Mouse (Mus musculus) adrenal gland, postnatal 10 days (tissue): ENCODE results near the gene Rnf145. TPM values are rescaled to one million over a fixed set of nuclear protein-coding genes. Genes with fewer than 3 reads are reported as not detected.

Experiments used
- DNase-seq: peaks from one replicate; pipeline ENCODE4 v3.0.0; 2021; ENCODE audit warnings: mixed read lengths
- total RNA-seq, 2 experiments: library from RNA; stranded (reverse); gene quantifications; 2 replicates each; pipeline ENCODE4 v1.2.3; 2021

The Rnf145 gene
- total RNA-seq, 2 experiments from 2014 or later: 49.3 to 74.8 TPM

- no peak for DNase-seq
Observed at GRCm38 (mm10) chr11:44562389-44563135, 43.8 kb downstream of the Rnf145 start.

- no peak for DNase-seq
Observed at GRCm38 (mm10) chr11:44564245-44564864, 45.6 kb downstream of the Rnf145 start.

DNA sequence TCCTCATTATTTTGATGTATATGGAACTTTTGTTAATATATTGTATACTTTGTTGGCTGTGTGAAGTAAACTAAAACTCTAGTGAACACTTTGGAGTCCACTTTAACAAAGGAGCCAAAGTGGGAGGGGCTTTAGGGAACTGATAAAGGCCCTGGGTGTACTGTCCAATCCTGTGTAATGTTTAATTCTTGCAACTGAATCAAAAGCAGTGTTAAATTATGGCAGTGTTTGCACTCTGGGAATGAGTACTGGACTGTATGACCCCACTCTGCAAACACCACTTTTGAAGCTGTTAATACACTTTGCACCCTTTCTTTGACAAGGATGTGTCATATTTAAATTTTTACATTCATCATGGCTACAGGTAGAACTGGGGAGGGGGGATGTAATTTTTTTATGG, 46.2 kb downstream of the Rnf145 start:
- no peak for DNase-seq

DNA sequence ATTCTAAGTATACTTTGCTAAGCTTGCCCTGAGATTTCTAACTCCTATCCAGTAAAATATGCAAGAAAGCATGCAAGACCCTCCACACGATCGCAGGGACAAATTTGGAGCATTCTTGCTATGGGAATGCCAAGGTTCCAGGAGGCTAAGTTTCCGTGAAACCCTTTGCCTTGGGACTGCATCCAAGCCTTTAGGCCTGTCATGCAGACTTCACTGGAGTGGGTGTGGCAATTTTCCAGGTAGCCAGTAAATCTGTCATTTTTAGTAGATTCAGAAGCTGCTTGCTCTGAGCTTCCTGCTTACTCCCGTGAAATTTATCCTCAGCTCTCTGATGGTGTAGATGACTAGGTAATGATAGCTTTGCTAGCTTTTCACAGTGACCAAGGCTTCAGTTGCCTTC, 51.6 kb downstream of the Rnf145 start:
- DNase-seq: peak; percentile 44

- DNase-seq: no peak
Observed at GRCm38 (mm10) chr11:44572781-44573180, 54.0 kb downstream of the Rnf145 start.

DNA sequence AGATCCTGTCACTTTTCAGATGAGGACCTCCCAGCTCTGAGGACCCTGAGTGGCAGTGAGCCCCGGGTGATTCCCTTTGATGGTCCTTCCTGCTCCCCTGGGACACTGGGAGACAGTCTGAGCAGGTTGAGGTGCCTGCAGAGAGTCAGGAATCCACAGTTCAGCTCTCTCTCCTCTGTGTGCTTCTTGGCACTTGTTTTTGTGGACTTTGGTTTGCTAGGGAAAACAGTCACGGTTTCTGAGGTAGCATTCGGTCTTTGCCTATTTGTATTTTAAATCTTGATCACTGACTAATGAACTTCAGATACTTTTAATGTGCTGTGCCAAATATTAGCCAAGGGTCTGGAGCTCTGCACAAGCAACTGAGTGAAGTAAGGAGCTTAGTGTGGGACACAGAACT, 54.6 kb downstream of the Rnf145 start:
- DNase-seq: no peak

- no peak for DNase-seq
Observed at GRCm38 (mm10) chr11:44574391-44574790, 55.6 kb downstream of the Rnf145 start.

DNA sequence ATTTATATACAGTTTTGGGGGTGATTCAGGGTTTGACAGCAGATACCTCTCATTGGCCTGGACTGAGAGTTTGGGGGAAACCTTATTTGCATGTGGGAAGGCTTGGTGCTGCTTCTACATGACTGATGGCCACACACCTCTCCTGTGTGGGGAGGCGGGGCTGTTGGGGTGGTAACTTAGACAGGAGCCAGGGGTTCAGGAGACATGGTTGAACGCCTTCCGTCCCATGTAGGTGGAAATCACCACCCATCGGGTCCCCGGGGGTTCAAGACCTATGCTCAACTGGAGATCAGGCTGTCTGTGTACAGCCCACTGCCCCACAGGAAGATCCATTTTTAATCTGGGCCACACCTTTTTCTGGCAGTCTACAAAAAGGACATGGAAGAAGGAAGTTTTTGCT, 56.1 kb downstream of the Rnf145 start:
- no peak for DNase-seq

- DNase-seq: no peak
Observed at GRCm38 (mm10) chr11:44577911-44578310, 59.1 kb downstream of the Rnf145 start.

DNA sequence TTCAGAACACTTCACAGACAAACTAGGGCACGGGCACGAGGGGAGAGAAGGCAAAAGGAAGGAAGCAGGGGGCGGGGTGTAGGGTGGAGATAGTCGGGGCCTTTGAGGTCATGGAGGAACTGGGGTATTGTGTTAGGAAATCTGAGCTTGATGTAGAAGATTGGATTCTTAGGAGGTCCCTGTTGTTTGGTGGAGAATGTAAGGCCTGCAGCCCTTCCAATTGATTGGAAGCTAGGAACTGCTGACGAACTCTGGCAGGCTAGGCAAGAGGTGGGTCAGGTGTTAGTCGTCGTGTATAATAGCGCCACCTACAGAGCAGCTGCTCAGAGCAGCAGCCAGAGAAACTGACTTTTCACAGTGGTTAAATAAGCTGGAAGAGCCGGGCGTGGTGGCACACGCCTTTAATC, 62.5 kb downstream of the Rnf145 start:
- peak; percentile 60 for DNase-seq

DNA sequence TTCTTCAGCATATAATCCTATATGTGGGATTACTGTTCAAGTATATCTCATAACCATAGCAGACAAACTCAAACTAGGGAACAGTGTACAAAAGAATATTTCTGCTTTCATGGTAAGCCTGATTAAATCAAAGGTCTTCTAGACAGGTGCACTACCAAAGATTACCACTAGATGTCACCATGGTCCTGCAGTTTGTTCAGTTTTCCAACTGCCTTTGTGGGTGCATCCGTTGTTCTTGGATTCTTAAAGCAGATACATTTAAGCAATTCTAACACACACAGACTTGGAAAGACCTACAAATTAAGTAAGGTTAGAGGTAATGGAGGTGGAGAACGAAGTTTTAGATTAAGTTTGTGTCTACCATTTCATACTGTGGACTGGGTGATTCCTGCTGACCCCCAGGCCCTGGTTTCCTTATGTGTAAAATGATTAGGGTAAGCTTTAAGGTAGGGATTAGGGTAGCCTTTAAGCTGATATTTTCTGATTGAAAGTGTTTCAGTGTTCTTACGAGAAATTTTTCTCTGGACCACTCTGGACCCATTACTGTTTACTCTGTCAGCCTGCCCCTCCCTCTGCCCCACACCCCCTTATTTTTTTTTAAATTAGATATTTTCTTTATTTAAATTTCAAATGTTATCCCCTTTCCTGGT, 67.4 kb downstream of the Rnf145 start:
- peak; percentile 79 for DNase-seq

DNA sequence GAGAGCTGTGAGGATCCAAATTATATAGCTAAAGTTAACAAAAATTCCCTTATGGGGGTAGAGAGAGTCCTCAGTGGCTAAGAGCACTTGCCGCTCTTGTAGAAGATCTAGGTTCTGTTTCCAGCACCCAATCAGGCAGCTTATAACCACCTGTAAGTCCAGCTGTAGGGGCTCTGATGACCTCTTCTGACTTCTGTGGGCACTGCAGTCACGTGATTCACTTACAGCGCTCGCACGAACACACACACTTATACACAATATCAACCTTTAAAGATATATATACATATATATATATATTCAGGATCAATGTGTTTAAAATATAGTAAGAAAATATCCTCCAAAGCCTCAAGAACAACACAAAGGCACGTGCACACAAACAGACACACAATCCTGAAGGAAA, 74.3 kb downstream of the Rnf145 start:
- DNase-seq: no peak

- DNase-seq: no peak
Observed at GRCm38 (mm10) chr11:44594768-44595167, 76.0 kb downstream of the Rnf145 start.

DNA sequence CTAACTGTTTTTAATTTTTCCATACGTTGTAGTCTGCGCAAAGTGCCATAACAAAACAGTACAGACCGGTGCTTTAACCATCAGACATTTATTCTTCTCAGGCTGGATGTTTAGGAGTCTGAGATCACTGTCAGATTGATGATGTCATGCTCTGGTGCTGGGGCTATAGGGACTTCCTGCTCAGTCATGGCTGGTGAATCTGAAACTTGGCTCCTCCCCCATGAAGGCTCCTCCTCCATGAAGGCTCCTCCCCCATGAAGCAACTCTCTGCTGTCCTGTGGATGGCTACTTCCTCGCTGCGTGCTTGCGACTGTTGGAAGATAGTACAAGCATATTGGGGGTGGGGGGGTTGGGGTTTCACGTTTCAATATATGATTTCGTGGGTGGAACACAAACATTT, 88.1 kb downstream of the Rnf145 start:
- DNase-seq: no peak

DNA sequence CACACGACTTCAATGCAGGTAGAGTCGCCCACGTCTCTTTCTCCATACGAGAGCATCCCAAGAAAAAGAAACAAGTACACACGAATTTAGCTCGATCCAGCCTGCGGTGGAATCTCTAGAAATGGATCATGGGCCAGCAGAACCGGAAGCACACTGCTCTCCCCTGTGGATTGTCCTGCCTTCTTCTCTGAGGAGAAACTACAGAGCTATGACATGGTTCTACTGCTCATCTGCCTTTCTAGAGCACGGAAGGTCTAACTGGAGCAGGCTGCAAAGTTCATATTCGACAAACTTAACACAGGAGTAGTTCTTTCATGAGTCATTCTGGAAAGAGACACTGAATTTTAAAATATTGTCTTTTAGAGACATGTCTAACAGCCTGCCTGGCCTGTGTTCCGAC, 89.9 kb downstream of the Rnf145 start:
- no peak for DNase-seq

GRCm38 (mm10) chr11:44610971-44611781, 92.4 kb downstream of the Rnf145 start:
- peak; percentile 92 for DNase-seq

DNA sequence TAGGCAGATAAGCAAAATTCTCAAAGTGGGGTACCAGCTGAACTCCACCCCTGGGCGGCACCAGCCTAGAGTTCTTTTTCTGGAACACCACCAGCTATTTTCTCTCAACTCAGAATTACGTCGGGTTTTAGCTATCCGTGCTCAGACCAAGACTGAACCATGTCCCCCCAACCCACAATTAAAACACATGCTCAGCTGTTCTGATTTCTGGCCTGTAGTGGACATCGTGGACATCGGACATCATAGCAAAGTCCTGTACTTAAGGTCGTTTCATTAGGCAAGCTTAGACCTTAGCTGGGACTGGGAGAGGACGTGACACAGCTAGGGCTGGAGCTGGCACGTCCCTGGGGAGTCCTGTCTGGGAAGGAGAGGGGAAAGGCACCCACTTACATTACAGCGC, 93.4 kb downstream of the Rnf145 start:
- DNase-seq: no peak

DNA sequence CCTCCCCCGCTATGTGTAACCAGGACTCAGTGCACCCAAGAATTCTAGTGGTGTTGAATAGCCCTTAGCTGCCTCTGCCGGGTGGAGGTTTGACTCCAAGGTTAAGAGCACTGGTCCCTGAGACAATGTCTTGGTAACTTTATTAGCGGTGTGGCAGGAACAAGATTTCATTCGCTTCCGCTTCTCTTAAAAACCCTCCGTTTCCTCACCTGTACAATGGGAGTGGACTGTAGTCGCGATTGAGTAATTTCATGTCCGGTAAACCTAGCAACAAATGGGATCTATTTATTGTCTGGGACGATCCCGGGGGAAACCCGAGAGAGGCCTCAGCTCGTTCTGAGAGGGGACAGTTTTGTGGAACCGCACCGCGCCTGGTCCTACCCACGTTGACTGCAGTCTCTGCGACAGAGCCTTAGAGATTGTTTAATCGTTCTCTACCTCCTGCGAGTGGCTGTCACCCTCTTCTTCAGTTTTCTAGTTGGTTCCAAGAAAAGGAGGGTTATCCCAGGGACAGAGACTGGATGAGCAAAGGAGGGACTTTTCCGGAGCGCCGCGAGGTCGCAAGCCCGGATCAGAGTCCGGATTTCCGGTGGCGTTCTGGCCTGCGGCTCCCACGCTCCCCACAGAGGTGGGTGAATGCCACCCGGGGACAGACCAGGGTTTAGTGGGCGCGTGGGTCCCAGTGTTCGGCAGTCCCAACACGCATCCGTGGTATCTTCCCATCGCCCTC, 94.1 kb downstream of the Rnf145 start:
- DNase-seq: peak; percentile 46

DNA sequence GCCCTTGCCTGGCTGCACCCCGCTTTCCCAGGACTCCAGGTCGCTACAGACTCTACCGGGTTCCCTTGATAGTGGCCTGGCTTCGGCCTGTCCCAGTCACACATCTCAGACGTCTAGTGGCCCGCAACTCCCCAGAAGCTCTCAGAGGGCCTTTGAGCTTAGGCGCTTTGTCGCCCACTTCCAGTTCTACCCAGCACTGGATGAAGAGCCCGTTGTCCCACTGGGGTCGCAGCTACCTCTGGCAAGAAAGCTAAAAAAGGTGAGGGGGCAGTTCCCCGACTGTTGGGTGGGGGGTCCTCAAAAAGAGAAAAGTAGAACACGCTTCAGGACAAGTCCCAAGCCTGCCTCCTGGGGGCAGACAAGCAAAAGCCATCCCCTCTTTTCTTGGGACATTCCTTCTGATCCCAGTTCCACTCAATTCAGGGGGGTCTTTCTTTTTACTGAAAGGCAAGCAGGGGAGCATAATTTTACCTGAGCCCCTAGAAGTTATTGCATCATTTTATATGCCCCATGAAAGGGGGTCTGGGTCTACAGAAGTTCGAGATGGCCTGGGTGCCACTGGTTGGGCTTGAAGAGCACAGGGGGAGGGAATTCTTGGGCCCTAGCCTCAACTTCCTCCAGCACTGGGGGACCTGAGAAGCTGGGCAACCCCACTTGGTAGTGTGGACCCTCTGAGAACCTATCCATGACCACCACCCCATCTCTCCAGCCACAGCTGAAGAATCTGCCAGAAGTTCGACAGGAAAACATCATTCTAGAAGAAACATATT, 94.8 kb downstream of the Rnf145 start:
- no peak for DNase-seq
